Mouse (Mus musculus): ENCODE measurements around the gene Rdh16f1. TPM values are rescaled to one million over a fixed set of nuclear protein-coding genes. Genes with fewer than 3 reads are reported as not detected.
"Not testable (repeated sequence)": the region's sequence is repeated elsewhere in the genome, so short reads cannot be mapped to it uniquely, and the experiment has no call there.

The Rdh16f1 gene
- total RNA-seq, 2 experiments from 2014 or later: 0.70 to 1.4 TPM

GRCm38 (mm10) chr10:127748847-127749612 lies 10.6 kb upstream of the Rdh16f1 start:
- DNase-seq: peak; percentile 73

GRCm38 (mm10) chr10:127750136-127750777 lies 9.3 kb upstream of the Rdh16f1 start:
- no peak for DNase-seq

- DNase-seq: no peak
Measured at GRCm38 (mm10) chr10:127751548-127751947, 8.0 kb upstream of the Rdh16f1 start, which contains the start of gene Gpr182. Gene Gpr182, minus strand, starts transcription at chr10:127751732.

GRCm38 (mm10) chr10:127754566-127755166 lies 4.9 kb upstream of the Rdh16f1 start:
- DNase-seq: peak; percentile 72

- no peak for DNase-seq
Measured at GRCm38 (mm10) chr10:127755246-127755645, 4.3 kb upstream of the Rdh16f1 start.

GRCm38 (mm10) chr10:127755770-127756468 lies 3.7 kb upstream of the Rdh16f1 start:
- no peak for DNase-seq

- DNase-seq: not testable (repeated sequence)
Measured at GRCm38 (mm10) chr10:127762926-127763325, 3.3 kb downstream of the Rdh16f1 start.

- DNase-seq: no peak
Measured at GRCm38 (mm10) chr10:127763914-127764680, 4.5 kb downstream of the Rdh16f1 start.

GRCm38 (mm10) chr10:127766564-127766963 lies 7.0 kb downstream of the Rdh16f1 start:
- no peak for DNase-seq

- DNase-seq: no peak
Measured at GRCm38 (mm10) chr10:127776011-127776410, 16.4 kb downstream of the Rdh16f1 start, which contains the start of gene Rdh9. Gene Rdh9, plus strand, starts transcription at chr10:127776386.

- DNase-seq: not testable (repeated sequence)
Measured at GRCm38 (mm10) chr10:127782321-127782720, 22.7 kb downstream of the Rdh16f1 start.

- DNase-seq: not testable (repeated sequence)
Measured at GRCm38 (mm10) chr10:127785411-127785810, 25.8 kb downstream of the Rdh16f1 start.

GRCm38 (mm10) chr10:127799295-127799694 lies 39.7 kb downstream of the Rdh16f1 start:
- DNase-seq: no peak

GRCm38 (mm10) chr10:127800891-127801290 lies 41.3 kb downstream of the Rdh16f1 start, which contains the start of gene Rdh16:
Gene Rdh16, plus strand, starts transcription at chr10:127801152.
- no peak for DNase-seq

- no peak for DNase-seq
Measured at GRCm38 (mm10) chr10:127801612-127802011, 42.0 kb downstream of the Rdh16f1 start.

GRCm38 (mm10) chr10:127802236-127802635 lies 42.6 kb downstream of the Rdh16f1 start:
- DNase-seq: no peak

GRCm38 (mm10) chr10:127804416-127804815 lies 44.8 kb downstream of the Rdh16f1 start:
- no peak for DNase-seq

- DNase-seq: no peak
Measured at GRCm38 (mm10) chr10:127815888-127816287, 56.3 kb downstream of the Rdh16f1 start.

GRCm38 (mm10) chr10:127817268-127817910 lies 57.8 kb downstream of the Rdh16f1 start:
- not testable (repeated sequence) for DNase-seq

GRCm38 (mm10) chr10:127821806-127822205 lies 62.2 kb downstream of the Rdh16f1 start:
- not testable (repeated sequence) for DNase-seq

- peak; percentile 41 for DNase-seq
Measured at GRCm38 (mm10) chr10:127825386-127825785, 65.8 kb downstream of the Rdh16f1 start.

Measured in adrenal gland, postnatal 10 days (tissue).